Mouse (Mus musculus) cerebellum, adult (tissue): ENCODE data around the gene Chst15.

Experiments
- ATAC-seq: cut with Nextera tagmentation; 2 replicates; pipeline ENCODE4 v1.9.2; 2017; ENCODE audit warnings: mild to moderate bottlenecking, moderate library complexity, mixed read lengths; ENCODE audit not compliant: insufficient number of reproducible peaks, low FRiP score, low TSS enrichment

Chst15 gene

DNA sequence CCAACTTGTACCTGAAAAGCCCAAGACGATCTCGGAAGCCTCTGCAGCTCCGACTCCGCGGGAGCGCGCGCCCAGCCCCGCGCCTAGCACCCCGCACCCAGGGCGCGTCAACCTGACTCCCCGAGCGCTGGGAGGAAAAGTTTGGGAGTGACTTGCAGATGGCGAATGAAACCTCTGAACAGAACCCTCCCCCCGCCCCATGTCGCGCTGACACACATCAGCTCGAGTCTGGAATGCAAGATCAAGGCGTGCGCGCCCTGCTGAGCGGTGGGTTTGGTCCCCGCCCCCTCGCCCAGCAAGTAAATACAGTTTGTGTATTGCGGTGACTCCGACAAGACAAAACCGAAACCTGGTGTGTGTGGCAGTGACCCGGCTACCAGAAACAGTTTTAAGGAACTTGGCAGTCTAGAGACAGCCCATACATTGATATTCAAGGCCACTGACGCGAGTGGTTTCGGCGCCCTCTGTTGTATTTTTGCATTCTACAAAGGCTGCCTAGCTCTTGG lies at the start of gene Chst15:
Gene Chst15 (minus strand): TSS at position 193 of the 506 bp plus-strand sequence.
- no peak; the same call in 1 of the 2 replicates for ATAC-seq

DNA sequence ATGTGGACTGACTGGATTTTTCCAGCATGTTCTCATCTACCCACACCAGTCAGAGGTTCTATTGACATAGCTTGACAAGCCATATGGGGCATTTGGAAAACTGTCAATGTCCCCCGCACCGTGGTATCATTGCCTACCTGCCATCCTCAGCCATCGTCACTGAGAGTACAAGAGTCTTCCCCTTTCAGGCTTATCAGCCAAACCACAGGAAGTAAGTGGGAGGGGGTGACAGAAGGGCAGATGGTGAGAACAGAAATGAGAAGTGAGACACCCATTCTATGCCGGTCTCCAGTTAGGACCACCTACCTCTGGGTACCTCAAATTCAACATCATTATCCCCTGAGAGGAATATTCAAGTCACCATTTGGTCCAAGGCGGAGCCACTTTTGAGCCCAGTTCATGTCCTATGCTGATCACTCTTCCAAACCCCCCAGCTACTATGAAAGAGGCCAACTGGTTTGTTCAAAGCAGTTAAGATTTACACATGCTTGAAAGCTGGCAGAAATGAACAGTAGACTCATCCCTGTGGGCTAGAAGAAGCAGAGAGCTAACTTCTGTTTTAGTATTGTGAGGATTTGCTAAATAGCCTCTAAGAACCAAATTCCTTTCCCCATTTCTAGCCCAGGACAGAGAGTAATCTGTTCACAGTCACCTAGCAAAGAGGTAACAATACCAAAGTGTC lies 48.8 kb upstream of the Chst15 start:
- no peak for ATAC-seq

DNA sequence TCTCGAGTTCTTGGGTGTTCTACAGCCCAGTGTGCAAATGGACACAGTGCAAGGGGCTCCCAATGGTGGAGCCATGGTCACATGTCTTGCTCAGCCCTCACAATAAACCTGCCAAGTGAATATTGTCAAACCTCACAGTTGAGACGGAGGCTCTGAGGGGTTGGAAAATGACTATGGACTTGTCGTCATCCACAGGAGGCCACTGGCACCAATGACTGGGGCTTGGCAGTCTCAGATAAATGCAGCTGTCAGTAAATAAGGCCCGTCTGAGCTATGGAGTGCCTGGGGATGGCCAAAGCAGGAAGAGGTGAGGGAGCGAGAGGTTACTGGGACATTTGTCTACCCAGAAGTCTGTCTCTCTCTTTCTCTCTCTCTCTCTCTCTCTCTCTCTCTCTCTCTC lies 48.1 kb upstream of the Chst15 start:
- ATAC-seq: no peak

DNA sequence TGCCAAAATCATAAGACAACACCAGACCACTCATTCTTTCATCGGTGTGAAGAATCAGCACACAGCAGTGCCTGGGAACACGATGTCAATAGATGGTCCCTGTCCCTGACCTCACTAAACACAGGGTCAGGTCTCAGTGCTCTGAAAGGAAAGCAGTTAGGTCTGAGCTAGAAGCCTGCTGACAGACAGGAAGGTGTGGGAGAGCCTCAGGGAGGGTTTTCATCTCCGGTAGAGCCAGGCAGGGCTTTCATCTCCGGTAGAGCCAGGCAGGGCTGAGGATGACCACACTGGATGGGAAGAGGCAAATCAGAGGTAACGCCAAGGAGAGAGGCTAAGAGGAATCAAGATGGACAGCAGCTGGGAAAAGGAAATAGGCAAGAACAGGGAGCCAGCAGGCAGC lies 47.5 kb upstream of the Chst15 start:
- ATAC-seq: no peak

DNA sequence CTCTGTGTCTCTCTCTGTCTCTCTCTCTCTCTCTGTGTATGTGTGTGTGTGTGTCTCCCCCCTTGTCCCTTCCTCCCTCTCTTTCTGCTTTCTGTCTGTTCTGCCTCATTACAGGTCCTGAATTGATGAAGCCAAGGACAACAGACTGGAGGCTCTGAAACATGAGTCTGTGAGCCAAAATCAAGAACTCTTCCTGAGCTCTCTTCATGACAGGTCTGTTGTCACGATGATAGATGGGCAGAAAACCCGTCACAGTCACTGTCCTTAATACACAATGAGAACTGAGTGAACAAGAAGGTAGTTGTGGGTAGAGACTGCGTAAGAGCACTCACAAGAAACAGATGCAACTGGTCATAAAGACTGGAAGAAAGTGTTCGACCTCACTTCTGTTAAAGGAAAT lies 43.3 kb upstream of the Chst15 start:
- no peak for ATAC-seq

DNA sequence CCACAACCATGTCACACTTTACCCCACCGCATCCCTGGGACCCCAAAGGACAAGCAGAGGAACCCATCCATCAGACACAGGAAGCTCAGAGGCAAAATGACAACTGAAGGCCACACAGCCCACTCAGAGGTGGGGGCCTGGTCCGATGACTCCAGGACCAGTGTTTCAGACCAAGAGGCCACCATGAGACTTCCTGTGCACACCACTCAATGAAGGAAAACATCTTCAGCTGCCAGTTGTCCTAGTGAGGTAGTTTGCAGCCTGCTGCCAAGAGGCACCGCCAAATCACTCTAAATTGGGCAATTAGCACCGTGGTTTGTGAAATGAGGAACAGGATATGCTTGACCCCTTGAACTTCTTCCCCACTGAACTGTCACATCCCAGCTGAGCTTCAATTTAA lies 41.7 kb upstream of the Chst15 start:
- no peak for ATAC-seq

DNA sequence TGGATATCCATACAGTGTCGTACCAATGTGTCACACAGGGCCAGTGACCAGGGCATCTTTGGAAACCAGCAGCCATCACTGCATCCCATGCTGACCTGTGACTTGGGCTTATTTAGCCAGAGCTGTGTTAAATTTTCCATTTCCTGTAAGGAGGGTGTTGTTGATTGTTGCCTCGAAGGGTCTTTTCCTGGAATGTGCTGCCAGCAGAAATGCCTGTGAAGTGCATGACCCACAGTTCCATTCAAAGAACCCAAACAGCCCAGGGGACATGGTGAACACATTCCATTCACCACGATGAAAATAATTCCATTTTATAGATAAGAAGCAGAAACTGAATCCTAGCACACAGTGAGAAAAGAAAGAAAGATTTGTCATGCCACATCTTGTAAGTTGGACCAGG lies 41.2 kb upstream of the Chst15 start:
- no peak for ATAC-seq

DNA sequence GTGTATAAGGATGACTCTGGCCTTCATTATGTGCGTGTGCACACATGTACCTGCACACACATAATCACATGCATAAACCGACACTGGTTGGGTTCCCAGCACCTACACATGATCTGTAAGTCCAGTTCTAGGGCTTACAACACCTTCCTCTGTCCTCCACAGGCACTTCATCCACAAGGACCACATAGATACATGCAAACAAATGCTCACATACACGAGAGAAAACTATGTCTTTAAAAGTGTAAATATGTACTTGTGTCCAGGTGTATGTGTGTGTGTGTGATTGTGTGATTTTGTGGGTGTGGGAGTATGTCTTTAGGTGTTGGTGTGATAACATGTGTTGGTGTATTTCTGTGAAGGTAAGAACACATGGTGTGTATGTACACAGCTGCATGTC lies 40.8 kb upstream of the Chst15 start:
- ATAC-seq: no peak

DNA sequence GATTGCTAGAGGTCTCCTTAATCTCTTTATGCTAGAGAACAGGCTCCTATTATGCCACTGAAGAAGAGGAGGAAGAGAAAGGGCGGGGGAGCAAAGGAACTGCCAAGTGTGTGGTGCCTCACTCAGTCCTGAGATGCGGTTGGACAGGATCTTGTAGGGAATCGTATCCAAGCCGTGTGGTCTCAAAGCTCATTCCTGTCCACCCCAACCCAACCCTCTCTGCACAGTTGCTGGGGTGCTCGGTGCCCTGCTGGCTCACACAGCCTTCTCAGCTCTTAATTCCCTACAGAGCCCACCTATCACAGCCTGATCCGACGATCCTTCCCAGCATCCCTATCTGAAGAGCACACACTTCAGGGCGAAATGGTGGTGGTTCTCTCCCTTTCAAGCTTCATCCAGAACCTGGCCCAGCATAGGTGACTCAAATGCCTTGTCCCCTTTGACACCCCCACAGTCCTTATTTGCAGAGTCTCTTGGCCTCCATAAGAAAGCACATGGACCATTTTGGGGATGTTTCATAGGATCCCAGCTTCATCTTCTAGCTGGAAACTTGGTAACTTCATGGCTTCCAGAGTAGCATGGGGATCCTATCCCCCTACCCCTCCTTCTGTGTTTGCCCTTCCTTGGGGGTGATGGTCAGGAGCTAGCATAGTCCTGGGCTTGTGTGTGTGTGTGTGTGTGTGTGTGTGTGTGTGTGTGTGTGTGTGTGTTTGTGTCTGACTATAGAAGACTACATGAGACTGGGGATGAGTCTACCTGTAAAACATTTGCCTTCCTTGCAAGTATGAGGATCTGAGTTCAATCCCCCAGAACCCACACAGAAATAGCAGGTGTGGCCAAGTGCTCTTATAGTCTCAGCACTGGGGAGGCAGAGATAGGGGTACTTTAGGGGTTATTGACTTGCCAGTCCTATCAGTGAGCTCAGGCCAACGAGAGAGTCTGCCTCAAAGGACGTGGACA lies 40.1 kb upstream of the Chst15 start:
- ATAC-seq: no peak

DNA sequence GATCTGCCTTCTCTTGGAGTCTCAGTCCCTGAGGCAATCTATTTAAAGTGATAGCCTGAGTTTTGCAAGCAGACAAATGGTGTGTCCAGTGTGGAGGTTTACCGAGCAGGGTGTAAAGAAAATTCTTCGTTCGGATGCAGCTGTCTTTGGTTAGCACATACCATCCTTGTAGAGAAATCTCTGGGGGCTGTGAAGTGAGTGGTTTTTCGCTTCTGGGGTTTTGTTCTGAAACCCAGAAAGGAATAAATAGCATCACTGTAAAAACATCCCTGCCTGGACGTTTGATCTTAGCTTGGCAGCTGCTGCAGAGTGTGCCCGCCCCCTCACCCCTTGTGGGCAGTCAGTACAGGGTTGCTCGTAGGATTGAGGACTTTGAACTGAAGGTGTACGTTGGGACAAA lies 39.2 kb upstream of the Chst15 start:
- no peak for ATAC-seq

DNA sequence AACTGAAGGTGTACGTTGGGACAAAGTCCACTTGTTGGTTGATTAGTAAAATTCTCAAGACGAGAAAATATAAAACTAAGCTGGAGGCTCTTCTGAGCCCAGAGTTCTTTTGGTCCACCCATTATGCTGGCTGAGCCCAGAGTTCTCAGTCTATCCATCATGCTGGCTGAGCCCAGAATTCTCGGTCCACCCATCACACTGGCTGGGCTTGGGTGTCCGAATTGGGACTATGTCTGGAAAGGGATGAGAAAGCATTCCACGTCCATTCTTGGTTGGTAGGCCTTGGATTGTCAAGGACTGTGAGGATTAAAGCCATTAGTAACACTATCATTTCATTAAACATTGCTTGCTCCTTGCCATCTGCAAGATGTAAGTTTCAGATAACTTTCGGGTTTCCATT lies 38.7 kb upstream of the Chst15 start:
- ATAC-seq: no peak

DNA sequence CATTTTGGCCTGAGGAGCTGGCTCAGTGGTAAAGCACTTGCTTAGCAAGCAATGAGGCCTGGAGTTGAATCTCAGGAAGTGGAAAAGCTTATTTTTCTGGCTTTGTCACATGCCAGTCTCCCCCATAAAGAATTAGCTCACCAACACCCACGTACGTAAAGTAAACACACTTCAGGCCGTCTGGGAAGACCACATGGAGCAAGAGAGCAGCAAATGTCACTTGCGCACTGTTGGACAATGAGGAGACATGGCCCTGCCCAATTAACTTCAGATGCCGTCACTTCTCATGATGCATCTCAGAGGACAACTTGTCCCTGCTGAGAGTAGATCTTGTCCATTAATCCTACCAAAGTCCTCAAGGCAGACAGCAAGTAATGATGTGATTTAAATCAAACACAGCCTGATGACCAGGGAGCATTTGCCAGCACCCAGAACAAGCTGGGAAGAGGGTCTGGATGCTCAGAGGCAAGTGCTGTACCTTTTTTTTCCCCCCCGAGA lies 32.1 kb upstream of the Chst15 start:
- no peak for ATAC-seq

DNA sequence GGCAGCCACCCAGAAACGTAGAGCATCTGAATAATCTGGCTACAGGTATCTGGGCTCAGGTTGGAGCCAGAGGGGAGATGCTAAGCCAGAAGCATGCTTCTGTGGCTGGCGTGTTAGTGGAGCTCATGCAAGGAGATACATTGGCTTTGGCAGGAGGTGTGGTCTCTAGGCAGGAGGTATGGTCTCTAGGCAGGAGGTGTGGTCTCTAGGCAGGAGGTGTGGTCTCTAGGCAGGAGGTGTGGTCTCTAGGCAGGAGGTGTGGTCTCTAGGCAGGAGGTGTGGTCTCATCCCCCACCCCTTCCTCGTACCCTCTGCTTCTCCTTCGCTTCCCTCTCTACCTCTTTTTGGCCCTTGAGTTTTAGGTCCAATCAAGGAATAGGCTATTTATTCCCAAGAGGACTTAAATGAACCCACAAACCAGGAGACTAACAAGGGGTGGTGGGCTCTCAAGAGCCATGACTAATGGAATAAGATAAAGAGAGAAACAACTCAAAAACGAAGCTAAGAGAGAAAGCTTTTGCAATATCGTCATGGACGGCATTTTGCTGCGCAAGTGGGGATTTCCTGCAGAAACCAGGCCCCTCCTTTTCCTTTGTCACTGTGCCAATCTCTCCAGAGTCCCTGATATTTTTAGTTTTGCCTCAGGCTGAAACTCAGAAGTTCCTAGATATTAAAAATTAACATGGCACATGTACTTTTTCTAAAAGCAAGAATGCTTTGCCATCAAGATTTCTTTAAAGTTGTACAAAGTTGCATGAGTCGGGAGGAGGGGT lies 30.4 kb upstream of the Chst15 start:
- no peak for ATAC-seq

DNA sequence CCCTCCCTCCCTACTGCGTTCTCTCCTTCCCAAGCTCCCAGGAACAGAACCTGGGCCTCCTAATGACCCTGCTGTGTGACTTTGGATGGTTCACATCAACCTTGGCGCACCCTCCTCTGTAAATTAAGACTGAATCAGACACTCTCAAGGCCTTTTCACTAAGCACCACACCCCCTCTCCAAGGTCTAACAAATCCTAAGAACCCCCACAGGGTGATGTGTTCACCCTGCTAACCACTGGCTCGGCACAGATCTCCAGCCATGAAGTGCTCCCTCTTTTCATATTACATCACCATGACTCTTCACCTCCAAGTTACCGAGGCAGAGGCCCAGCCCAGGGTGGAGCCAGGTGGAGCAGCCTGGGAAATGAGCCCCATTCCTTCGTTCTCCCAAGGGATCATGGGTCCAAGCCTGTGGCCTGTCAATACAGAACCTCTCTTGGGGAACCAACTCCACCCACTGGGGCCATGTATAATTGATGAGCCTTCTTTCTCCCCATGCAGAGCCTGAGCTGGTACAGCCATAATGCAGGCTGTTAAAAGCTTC lies 28.6 kb upstream of the Chst15 start:
- no peak for ATAC-seq

DNA sequence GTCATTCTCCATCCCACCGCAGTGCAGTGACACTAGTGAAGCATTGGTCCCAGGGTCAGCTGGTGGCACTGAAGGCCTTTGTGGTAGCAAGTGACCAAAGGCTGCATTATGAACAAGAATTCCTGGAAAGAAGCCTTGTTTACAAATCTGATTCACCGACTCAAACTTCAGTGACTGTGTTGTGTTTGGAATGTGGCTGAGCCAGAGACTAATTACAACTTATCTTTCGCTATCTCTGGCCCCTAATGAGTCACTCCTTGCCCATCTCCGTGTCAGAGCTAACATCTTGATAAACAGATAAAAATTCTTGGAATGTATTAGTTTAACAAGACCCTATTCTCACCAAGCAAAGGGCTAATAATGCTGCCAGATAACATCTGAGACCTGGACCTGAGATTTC lies 27.6 kb upstream of the Chst15 start:
- ATAC-seq: no peak

DNA sequence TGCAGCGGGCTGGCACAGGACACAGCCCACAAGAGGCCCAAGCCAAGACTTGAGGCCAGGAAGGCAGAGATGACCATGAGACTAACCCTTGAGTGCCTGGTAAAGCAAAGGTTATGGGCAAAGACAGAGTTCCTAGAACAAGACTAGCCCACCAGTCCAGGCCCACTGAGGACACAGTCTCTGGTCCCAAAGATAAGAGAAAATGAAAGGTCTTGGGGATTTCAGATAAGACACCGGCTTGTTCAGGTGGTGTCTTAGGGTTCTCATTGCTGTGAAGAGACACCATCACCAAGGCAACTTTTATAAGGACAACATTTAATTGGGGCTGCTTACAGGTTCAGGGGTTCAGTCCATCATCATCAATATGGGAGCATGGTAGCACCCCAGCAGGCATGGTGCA lies 26.9 kb upstream of the Chst15 start:
- ATAC-seq: no peak

DNA sequence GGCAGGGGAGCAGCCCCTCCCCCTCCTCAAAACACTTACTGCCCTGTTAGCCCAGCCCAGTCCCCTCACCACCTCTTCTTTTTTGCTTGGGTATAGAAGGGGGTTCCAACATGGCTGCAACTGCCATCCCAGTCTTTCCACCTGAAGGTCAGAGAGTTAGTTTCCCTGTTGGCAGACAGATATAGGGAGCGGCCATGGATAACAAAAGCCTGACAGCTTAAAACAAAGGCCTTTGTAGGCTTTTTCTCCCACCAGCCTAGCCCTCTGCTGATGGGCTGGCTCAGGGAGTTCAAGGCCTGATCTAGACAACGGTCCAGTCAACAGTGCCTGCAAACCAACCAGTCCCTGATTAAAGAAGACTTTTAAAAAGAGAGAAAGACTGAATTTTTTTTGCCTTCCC lies 26.1 kb upstream of the Chst15 start:
- no peak for ATAC-seq

DNA sequence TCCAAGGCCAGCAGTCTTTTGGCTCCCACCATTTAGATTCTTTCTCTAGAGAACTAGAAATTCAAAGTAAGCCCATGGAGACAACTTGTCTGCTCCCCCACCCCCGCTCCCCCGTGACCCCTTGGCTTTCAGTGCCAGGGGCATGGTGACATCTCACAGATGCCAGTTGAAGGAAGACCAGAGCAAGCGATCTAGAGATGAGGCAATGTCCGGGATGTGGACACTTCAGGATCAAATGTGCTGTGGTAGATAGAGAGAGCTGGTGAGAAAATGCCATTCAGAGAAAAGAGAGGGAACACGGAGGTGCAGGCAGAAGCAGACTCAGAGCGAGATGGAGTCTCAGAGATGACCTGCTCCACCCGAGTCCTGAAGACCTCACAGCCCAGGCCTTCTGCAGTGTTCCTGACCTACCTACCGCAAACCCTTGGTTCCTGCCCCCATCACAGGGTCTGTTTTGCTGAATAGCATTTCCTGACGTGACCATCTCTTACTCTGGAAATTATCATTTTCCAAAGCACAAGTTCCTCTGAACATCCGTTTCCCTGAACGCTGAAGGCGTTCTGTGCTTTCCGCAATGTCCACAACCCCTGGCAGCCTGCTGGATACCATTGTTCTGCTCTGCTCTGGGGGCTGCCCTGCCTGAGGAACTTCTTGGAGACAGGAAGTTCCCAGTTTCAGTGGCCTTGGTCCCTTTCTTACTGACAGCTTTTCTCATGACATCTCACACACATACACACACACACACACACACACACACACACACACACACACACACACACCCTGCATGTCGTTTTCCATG lies 22.2 kb upstream of the Chst15 start:
- no peak for ATAC-seq

DNA sequence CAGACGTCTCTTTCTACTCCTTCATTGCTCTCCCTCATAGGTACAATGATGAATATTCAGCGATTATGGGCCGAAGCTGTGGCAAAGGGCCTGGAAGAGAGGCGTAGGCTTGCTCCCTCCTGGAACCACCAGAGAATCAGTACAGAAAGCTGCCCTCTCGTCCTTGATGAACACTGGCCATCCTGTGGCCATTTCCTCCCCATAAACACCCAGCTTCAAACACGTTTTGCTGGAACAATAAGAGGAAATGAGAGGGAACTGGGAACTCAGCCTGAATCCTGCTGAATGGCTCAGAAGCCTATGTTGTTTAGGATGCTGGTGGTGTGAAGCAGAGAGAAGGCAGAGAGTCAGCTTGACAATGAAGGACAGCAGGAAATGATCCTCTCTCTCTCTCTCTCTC lies 21.3 kb upstream of the Chst15 start:
- no peak for ATAC-seq
